Mouse (Mus musculus) bone marrow, adult 2 months (tissue): ENCODE results near the gene Olfr1459.

Experiments used
- CTCF ChIP-seq: fragments of 200-500 bp; IDR thresholded peaks from 2 replicates; pipeline ENCODE4 v1.5.1; 2011; ENCODE audit warnings: low read length, control low read depth; ENCODE audit not compliant: control insufficient read depth, insufficient read depth
- POLR2A ChIP-seq: fragments of 200-500 bp; IDR thresholded peaks from 2 replicates; pipeline ENCODE4 v1.6.1; 2011; ENCODE audit warnings: low read depth, mild to moderate bottlenecking, control low read depth, low read length, borderline replicate concordance; ENCODE audit not compliant: control insufficient read depth

- TF ChIP-seq CTCF (no peak), POLR2A (no peak)
Observed at GRCm38 (mm10) chr19:13106675-13107074, 42.7 kb downstream of the Olfr1459 start, which contains the start of gene Olfr1458.
